Mouse (Mus musculus) liver, adult 2 months (tissue): ENCODE results near the gene Olfr591.

Experiments
- CTCF ChIP-seq: fragments of 200-500 bp; IDR thresholded peaks from 2 replicates; pipeline ENCODE4 v1.5.1; 2011; ENCODE audit warnings: low read depth, low read length, control low read depth
- POLR2A ChIP-seq: fragments of 200-500 bp; IDR thresholded peaks from 2 replicates; pipeline ENCODE4 v1.6.1; 2011; ENCODE audit warnings: low read length, control low read depth; ENCODE audit not compliant: insufficient read depth; ENCODE audit errors: extremely low read depth

GRCm38 (mm10) chr7:103216696-103217095 lies 38.6 kb upstream of the Olfr591 start, which contains the start of gene Olfr594:
- TF ChIP-seq POLR2A (no peak), CTCF (no peak)
